Mouse (Mus musculus) kidney, adult 11 months (tissue): Measurements from ENCODE around the gene Plcb3.

Experiments used
- DNase-seq: peaks from one replicate; pipeline ENCODE4 v3.0.0; 2022

Plcb3 gene

DNA sequence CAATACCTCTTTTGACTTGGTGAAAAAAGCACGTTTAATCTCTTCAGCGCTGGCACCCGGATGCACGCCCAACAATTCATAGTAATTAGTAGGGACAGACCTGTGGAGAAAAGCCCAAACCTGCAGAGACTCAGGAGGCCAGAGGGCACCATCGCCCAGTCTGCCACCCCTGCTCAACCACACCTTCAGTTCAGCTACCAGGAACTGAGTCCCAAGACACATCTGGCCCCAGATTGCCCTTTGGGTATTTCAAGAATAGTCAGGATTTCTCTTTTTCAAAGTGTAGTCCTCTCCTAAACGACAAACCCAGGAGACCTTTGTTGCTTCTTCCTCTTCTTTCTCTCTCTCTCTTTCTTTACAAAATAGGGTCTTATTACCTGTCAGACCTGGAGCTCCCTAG lies 14.4 kb upstream of the Plcb3 start:
- no peak for DNase-seq

DNA sequence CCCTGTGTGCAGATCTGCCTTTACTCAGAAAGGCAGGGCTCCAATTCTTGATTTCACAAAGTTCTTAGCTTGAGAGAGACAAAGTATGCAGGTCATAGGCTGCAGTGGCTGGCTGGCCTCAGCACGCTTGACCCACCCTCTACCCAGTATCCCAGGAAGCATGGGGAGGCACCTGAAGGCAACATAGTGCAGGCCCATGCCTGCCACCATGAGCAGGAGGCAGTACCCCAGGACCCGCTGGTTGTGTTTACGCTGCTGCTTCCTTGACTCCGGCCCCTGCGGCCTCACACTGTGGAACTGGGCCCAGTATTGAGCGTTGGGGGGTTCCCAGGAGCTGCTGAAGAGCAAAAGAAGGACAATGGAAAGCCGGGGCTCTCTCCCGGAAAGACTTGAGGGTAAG lies 13.0 kb upstream of the Plcb3 start:
- no peak for DNase-seq

DNA sequence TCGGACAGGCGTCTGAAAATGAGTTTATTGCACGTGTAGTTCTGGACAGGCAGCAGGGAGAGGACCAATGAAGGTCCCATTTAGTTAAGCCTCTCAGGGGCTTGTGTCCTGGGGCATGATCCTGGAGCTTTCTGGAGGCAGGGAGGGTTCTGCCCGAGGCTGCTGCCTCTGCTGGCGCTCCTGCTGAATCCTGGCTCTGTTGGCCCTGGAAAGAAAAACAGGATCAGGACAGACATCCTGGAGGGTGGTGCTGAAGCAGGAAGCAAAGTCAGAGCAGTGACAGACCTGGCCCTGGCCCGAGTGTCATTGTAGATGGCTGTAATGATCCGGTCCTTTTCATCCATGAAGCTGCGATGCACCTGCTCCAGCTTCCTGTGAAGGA lies 11.6 kb upstream of the Plcb3 start:
- no peak for DNase-seq

DNA sequence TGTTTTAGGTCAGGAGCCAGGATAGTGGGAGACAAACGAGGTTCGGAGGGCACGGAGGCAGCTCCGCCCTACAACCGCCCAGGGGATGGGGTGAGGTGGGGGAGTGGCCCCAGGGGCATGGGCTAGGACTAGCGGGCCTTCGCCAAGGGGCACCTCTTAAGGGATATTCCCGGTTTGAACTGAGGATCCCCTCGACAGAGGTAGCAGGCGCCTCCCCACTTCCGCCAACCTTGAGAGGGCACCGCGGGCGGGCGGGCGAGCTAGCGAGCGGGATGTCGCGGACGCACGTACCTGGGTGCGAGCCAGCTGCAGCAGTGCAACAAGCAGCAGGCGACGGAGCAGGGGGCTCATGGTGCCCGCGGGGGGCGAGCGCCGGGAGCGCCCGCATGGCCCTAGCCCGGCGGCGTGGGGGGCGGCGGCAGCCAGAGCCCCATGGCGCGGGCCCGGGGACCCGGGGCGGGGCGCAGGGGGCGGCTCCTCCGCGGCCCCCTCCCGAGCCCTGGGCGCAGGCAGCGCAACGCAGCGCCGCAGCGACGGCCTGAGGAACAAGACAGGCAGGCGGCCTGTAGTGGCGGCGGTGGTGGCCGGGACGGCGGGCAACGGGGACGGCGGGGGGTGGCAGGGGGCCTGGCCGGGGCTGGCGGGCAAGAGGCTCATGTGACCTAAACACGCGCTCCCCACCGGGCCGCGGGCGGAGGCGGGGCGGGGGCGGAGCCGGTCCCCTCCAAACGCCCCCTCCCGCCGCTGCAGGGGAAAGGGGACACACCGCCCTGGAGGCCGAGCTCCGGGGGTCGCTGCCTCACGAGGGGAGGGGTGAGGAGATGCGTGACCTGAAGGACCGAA lies 11.0 kb upstream of the Plcb3 start, which contains the start of gene Vegfb:
Vegfb (minus strand) TSS at position 591 of the 843 bp plus-strand sequence.
- DNase-seq, result peak; percentile 70

DNA sequence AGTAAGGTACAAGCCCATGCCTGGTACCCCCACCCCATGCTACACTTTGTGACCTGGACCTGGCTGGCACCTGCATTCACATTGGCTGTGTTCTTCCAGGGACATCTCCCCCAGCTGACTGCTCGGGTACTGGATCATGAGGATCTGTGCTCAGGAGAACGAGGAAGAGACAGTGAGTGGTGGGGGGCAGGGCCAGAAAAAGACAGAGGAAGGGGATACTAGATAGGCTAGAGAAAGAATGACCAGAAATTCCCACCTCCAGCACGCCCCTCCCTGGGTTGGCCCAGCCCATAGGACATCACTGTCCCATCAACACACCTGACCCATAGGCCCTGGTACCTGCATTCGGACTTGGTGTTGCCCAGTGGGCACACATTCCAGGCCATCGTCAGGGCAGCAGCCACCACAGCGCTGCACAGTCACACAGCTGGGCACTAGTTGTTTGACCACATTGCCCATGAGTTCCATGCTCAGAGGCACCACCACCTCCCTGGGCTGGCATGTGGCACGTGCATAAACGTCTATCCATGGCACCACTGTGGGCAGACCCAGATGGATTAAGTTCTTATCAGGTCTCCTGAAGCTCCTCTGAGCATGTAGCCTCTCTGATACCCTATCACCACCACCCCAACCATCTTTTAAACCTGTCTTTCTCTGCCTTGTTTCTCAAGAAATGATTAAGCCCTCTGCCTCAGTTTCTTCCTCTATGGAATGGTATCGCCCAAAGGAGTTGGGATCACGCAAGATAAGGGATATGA lies 9.9 kb upstream of the Plcb3 start:
- DNase-seq, result no peak

DNA sequence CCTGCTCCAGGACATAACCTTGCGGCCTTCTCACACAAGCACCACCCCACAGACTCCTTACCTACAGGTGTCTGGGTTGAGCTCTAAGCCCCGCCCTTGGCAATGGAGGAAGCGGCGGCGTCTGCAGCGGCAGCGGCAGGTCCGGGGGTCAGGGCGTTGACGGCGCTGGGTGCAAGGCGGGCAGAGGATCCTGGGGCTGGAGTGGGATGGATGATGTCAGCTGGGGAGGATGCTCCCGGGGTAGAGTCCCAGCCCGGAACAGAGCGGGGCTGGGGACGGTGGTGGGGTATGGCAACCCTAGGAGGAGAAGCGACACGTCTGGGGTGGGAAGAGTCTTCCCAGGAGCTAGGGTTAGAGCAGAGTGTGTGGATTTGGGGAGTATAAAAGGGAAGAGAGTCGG lies 9.0 kb upstream of the Plcb3 start:
- no peak for DNase-seq

DNA sequence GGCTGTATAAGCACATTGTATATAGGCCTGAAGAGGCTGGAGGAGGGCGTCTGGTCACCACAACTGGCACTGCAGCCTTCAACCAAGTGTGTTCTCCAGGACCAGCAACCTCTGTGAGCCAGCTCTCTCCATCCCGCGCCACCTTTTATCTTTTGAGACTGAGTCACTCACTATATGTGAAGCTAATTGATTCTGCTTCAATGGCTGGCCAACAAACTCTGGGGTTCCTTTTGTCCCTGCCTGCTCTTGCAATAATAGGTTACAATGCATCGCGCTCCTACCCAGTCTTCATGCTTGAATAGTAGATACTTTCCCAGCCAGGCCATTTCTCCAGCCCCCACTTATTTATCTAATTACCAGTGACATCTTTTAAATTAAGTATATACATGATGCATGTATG lies 7.4 kb upstream of the Plcb3 start:
- DNase-seq, result no peak

DNA sequence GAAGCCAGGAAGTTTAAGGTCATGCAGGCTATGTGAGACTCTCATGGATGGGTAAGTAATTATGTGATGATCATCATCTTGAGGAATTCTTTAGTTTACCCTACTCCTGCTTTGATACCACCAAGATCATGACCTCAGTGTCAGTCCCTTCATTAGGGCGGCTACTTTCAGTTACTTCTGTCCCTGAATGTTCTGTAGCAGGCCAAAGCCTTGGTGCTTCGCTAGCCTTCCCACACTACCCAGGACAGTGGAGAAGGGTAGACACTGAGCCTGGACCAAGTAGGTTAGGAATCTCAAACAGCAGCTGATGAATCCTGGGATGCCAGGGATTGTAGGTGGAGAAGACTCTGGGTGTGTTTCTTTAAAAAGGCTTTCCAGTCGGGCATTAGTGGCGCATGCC lies 5.2 kb upstream of the Plcb3 start:
- no peak for DNase-seq

DNA sequence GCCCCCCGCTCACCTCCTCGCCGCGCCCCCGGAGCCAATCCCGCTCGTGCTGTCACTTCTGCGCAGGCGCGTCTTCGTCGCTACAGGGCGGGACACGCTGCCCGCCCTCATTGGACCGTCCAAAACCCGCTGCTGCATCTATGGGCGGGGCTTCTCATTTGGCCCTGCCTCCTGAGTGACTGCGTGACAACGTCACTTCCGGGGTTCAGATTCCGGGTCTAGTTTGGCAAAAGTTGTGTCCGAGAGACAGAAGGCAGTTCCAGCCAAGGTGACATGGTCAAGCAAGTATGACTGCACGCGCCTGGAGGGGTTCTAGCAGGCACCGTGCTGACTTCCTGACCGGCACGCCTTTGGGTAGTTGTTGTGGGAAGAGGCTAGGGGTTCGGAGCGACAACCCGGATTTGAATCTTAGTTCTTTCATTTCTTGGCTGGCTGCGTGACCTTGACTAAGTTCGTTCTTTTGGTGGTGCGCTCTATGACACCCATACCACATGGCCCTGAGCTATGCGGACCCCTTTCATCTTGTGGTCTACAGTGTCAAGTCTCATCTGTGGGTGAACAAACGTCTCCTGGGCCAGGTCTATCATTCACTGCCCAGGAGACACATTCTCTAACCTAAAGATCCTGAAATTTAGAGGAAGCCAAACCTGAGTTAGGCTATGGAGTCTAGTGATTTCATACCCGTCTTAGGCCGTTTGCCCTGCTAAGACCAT lies 4.3 kb upstream of the Plcb3 start, which contains the start of gene Fkbp2:
Fkbp2 (minus strand) TSS at position 121 of the 713 bp plus-strand sequence.
- DNase-seq, result peak; percentile 99

DNA sequence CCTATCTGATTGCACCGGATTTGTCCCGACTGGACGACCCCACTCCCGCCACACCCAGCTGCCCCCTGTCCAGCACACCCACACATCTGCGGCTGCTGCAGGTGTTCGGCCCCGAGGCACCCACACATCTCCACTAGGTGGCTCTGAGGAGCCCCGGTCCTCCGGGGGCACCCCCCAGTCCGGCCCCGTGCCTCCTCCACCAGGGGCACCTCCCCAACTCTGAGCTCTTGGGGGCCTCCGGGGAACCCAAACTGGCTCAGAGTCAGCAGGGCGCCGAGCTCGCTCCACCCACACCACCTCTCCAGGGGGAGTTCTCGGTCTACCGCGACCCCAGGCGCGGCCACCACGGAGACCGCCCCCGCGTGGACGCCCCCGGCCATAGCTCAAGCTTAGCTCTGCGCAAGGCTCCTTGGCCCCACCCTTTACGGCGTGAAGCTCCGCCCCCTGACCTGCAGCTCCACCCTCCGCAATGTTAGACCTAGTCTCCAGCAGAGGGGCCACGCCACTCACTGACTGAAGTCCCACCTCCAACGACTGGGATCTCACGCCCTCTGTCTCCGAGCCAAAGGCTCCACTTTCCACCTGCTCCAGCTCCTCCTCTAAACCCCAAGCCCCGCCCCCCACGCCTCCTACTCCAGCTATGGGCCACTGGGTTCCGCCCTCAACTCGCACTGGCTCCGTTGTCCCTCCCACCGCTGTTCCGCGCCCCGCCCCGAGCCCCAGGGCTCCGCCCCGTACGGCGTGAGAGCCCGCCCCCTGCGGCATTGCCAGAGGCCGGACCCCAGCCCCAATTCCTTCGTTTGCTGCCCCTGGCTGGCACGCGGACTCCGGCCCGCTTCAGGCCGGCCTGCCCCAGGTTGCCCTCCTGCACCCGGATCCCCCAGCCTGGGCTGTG lies 3.5 kb upstream of the Plcb3 start:
- DNase-seq, result peak; percentile 100

DNA sequence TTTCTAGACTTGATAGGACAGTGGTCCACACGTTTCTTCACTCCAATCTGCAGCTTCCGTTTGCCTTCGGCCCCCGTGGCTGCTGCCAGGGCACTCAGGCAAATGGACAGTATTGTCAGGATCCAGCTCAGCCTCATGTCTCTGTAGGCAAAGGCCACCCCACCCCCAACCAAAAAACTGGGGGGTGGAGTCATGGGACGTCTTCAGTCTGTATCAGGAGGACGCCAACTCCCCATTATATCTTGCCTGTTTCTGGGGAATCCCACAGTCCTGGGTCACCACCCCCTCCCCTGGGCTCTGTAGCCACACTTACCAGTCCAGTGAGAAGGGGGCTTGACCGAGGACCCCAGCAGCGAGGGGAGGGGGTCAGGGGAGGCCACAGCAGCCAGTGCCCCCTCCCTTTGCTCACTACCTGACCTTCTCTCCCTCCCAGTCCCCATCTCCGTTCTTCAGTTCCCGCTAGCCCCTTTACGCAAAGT lies 2.8 kb upstream of the Plcb3 start:
- peak; percentile 71 for DNase-seq

DNA sequence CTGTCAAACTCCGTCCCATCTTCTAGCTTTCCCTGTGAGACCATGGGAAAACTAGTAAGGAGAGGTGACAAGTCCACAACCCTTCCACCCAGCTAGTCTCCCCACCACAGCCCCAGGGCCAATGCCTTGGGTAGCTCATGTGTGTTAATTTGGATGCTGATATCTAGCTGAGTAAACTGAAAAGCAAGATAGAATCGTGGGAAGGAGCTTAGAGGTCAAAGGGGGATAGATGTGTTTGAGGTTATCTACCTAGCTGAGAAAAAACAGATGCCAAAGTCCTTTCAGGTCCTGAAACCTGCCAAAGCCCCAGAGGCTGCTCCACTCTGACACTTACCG lies 2.3 kb upstream of the Plcb3 start:
- DNase-seq, result no peak

DNA sequence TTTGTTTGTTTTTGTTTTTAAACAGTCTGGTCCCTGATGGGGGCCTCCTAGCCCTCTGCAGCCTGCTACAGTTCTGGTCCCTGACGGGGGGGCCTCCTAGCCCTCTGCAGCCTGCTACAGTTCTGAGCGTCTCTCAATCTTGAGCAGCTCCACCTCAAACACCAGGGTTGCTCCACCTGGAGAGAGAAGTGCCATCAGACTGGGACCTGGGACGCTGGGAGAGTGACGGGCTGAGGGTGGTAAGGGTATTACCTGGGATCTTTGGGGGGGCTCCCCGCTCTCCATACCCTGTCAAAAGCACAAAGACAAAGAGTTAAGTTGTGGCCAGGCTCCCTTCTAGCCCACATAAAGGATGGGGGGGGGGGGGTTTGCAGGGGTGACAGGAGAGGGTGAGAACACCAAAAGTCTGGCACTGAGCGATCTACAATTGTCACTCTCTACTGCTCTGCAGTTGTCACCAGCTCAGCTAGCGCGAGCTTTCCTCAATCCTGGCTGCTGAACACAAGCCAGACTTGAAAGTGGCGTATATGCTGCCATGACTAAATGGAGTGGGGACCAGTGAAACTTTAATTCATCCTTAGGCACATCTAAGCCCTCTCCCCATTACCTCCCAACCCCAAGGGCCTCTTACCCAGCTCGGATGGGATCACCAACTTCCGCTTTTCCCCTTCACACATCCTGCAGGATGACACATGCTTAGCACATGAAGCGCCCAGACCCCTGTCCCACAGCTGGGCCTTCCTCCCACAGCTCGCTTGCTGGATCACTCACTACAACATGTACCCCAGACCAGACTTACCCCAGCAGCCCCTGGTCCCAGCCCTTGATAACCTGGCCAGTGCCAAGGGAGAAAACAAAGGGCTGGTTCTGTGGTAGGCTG lies 1.7 kb upstream of the Plcb3 start:
- DNase-seq, result no peak

DNA sequence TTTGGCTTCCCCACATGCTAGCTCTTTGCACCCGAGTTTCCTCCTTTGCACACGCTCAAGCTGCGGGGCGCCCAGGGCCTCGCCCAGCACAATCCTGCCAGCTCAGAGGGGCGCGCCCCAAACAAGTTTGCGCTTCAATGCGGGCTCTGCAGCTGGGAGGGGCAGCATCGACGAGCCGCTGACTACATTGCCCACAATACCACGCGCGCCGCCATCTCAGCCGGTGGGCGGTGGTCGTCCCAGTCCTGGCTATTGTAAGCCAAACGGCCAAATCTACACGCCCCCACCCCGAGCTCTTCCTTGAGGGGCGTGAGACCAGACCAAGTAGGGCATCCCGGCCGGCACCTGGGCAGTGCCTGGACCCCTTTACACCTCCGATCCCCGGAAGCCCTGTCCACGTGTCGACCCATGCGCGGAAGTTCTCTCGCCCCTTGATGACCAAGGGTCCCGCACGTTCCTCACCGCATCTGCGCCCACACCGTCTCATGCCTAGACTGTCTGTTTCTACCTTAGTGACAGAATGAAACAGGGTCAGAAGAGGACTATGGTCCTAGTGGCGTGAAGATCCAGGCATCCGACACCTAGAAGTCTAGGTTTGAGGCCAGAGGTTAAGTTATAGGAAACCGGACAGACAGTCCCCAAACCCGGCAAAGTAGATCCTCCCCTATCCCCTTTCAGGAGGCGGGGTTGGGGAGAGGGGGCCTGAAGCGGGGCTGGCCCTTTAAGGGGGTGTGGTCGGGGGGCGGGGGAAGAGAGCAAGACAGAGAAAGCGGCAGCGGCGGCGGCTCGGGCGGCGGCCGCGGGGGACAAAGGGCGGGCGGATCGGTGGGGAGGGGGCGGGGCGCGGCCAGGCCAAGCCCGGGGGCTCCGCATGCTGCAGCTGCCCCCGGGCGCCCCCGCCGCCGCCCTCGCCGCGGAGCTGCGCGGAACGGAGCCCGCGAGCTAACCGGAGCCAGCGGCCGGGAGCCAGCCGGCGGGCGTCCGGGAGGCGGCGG lies 1.8 kb downstream of the Plcb3 start, which contains the start of gene Ppp1r14b:
Ppp1r14b (plus strand) TSS at position 758 of the 995 bp plus-strand sequence.
- DNase-seq, result peak; percentile 71

DNA sequence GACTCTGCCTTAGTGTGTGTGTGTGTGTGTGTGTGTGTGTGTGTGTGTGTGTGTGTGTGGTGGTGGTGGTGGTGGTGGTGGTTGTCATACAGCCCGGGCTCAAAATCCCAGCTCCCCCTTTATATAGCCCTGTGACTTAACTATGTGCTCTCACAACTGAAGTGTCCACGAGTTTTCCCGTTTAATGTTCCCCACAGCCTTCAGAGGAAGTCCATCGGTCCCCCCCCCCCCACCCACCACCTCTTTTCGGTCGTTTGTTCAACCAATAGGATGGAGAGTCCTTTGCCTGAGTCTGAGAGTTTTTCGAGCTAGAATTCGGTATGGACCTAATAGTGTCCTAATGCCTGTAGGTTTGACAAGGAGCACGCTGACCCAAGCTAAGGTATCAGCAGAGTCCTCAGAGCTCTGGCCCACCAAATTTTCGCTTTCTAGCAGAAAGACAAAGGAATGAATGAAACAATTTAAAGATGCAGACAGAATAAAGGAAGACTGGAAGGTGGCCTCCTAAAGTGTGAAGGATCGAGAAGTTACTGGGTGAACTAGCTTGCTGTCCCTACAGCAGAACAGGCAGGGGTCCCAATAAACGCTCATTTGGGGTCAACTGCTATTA lies 2.6 kb downstream of the Plcb3 start:
- DNase-seq, result no peak

DNA sequence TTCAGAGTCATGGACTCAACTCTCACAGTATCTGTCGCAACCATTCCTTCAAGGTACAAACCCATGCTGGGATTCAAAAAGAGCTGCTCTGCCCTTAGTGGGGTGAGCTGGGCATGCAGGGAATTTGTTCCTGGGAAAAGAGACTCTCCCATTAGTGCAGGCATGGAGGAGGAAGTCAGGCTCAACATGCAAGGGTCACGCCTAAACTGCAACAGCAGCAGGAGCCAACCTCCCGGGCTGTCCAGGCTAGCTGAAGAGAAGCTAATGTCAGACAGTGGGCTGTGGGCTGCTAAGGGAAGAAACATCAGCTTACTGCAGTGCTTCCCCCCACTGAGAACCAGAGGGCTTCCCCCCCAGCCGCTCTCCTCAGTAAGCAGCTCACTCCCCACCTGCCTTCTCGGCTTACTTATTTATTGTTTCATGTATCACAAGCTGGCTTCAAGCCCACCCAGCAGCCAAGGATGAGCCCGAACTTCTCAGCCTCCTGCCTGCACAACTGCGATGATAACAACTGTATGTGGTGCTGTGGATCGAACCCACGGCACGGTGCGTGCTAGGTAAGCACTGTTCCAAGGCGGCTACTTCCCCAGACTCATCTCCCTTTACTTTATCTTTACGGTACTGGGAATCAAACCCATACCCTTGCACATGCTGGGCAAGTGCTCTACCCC lies 3.9 kb downstream of the Plcb3 start:
- DNase-seq, result no peak

DNA sequence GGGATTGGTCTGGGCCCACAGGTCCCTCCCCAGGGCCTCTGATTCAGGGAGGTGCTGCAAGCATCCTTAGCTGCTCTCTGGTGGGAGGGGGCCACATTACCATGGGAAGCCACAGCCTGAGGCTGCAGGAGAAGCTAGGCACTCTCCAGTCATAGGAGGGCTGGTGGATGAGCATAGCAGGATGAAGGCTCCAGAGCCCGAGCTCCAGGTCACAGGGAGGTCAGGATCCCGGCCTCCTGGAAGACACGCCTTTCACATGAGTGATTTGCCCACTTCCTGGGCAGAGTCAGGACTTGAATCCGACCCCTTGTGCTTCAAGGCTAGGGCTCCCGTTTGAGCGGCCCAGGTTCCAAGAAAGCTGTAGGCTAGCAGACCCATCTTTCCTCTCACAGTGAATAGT lies 4.6 kb downstream of the Plcb3 start:
- no peak for DNase-seq

DNA sequence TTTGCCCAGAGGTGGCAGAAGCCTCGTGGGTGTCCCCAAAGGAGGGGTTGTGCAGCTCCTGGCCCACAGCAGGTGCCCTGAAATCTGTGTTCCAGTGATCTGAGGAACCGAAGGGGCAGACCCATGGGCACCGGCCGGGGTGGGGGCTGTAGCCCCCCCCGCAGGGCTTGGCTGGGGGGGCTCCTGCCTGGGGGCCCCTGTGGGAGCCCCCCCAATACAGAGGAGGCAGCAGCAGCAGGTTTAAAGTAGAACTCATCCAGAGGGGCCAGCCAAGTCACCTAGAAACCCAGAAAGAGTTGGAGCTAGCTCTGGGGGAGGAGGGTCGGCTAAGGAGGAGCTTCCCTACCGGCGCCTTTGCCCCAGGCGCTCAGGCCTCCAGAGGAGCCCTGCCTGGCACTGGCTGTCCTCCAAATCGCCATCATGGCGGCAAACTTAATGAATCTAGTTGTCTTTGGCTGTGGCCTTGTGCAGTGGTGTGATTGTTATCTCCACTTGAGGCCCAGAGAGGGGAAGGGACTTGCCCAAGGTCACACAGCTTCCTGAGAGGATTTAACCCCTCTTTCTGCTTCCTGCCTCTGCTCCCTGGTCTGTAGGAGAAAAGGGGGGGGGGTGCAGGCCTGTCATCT lies 5.7 kb downstream of the Plcb3 start:
- DNase-seq, result peak; percentile 57
